ENCODE assay signal across 9 mouse cellular contexts in genomic region chr5:64075506-64075905, GRCm38 (mm10). TPM values are rescaled to one million over a fixed set of nuclear protein-coding genes. Genes with fewer than 3 reads are reported as not detected.
DNase-seq lines count a peak whose midpoint lies in the region; ATAC-seq and TF ChIP-seq lines count a peak whose summit lies in the region.
"Had no signal": no experiment of that assay in that cellular context is flagged by ENCODE, and none has a peak within 500 bp of the region (broad histone marks: within the 10 kb centered on the region; RNA-seq: fewer than 3 reads in every experiment).

No protein-coding gene starts in this region.

- peak; percentile 48 to 57 for DNase-seq in cerebellum, postnatal 14 days
- DNase-seq in cerebellum, adult 9-11 months = no peak
- peak; percentile 69 for DNase-seq in lung, embryonic 14.5 days
- no peak for DNase-seq in lung, adult 18-20 months
- DNase-seq in adipocyte (ENCODE audit: low spot score) = peak; percentile 60
- peak; percentile 67 for DNase-seq in naive thymus-derived CD4-positive, alpha-beta T cell, adult 2 months (ENCODE audit: low read depth)
- no peak for DNase-seq in heart, adult 9 months (ENCODE audit: low spot score in 2 of 2)
- no peak for DNase-seq in cerebellum, postnatal 4 days (ENCODE audit: low spot score in 2 of 2)

- no peak overlapping the region for H3K9ac ChIP-seq in lung, embryonic 14.5 days
- H3K9ac ChIP-seq: embryonic facial prominence, embryonic 15.5 days had no signal

- no peak for ATAC-seq in lung, embryonic 14.5 days (ENCODE audit: insufficient read depth)

- H3K36me3 ChIP-seq in lung, embryonic 14.5 days (ENCODE audit: insufficient read depth) = no peaks in the 10 kb centered on the region
- H3K36me3 ChIP-seq: embryonic facial prominence, embryonic 15.5 days had no signal

- no peaks in the 10 kb centered on the region for H3K4me1 ChIP-seq in lung, embryonic 14.5 days (ENCODE audit: insufficient read depth)

- TF ChIP-seq CTCF in lung, embryonic 14.5 days (IDR thresholded peaks at IDR 0.05; ENCODE audit: low read depth) = peak; percentile 37

- H3K4me2 ChIP-seq in lung, embryonic 14.5 days = no peak overlapping the region
- H3K4me2 ChIP-seq: embryonic facial prominence, embryonic 15.5 days had no signal

- H3K4me3 ChIP-seq in lung, embryonic 14.5 days (ENCODE audit: low read depth, low read length) = no peak overlapping the region
- H3K4me3 ChIP-seq: embryonic facial prominence, embryonic 15.5 days had no signal

- H3K27me3 ChIP-seq in lung, embryonic 14.5 days (ENCODE audit: insufficient read depth, low read length) = no peaks in the 10 kb centered on the region
- H3K27me3 ChIP-seq: embryonic facial prominence, embryonic 15.5 days had no signal

- no peaks in the 10 kb centered on the region for H3K9me3 ChIP-seq in lung, embryonic 14.5 days (ENCODE audit: low read depth, low read length)
- H3K9me3 ChIP-seq: embryonic facial prominence, embryonic 15.5 days had no signal

- no peak overlapping the region for H3K27ac ChIP-seq in lung, embryonic 14.5 days (ENCODE audit: low read depth)
- H3K27ac ChIP-seq: embryonic facial prominence, embryonic 15.5 days had no signal

- WGBS in lung, embryonic 14.5 days = 43% methylated on average over 3 of the region's 3 CpGs

RNA-seq across cellular contexts. Expression of gene Pgm2, which starts 17.2 kb away (rescaled TPM):
- 39.9 and 43.0 TPM in 2 replicates for polyA plus RNA-seq in lung, embryonic 14.5 days (2014; fragmentation: Nextera tagmentation; extraction: Ambion mirVana)

Comparison
In these comparisons a context has a peak if more than half of its experiments do, and no peak if none do; other contexts are left out.
1. DNase-seq: peak in cerebellum, postnatal 14 days (2 of 2), lung, embryonic 14.5 days (single experiment), adipocyte (single experiment) and naive thymus-derived CD4-positive, alpha-beta T cell, adult 2 months (single experiment); none in cerebellum, adult 9-11 months (single experiment), lung, adult 18-20 months (0 of 2), heart, adult 9 months (0 of 2) and cerebellum, postnatal 4 days (0 of 2).